Mouse (Mus musculus): ENCODE data around the gene Fbxl2. TPM values are rescaled to one million over a fixed set of nuclear protein-coding genes. Genes with fewer than 3 reads are reported as not detected.

Gene Fbxl2
- polyA plus RNA-seq, 1 experiment from 2014 or later = 1.3 TPM

DNA sequence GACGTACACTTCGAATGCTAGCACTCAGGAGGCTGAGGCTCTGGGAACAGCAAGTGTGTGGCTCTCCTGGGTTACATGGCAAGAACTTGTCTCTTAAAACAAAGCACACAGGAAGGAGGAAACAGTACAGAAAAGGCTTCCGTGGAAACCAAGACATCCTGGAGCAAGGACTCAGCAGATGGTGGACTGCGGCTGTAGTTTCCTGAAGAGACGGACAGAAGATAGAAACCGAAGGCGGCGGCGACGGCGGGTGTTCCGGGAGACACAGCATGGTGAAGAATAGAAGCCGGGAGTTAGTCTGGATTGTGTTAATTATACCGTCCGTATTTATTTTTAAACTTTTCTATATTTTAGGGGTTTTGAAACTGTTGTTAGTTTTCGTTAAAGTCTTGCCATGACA, 4.8 kb upstream of the Fbxl2 start:
- H3K27me3 ChIP-seq (replicated peaks) = peaks cover 8% of the 10 kb centered on the region
- H3K9me3 ChIP-seq (replicated peaks) = no peaks in the 10 kb centered on the region
- no peak overlapping the region for H3K4me3 ChIP-seq
- WGBS (ENCODE audit: insufficient replicate concordance) = 75% methylated on average over 16 of the region's 16 CpGs
- H3K4me1 ChIP-seq = no peaks in the 10 kb centered on the region
- no peak overlapping the region for H3K9ac ChIP-seq
- no peak for ATAC-seq
- H3K36me3 ChIP-seq = no peaks in the 10 kb centered on the region
- no peak overlapping the region for H3K27ac ChIP-seq
- no peak overlapping the region for H3K4me2 ChIP-seq

- no peaks in the 10 kb centered on the region for H3K9me3 ChIP-seq (replicated peaks)
- H3K4me1 ChIP-seq = no peaks in the 10 kb centered on the region
- no peaks in the 10 kb centered on the region for H3K36me3 ChIP-seq
- peaks cover 1% of the 10 kb centered on the region; the same call in 1 of the 2 replicates for H3K27me3 ChIP-seq (replicated peaks)
- WGBS (ENCODE audit: insufficient replicate concordance) = 67% methylated on average over 7 of the region's 7 CpGs
- no peak overlapping the region for H3K4me3 ChIP-seq
- no peak overlapping the region for H3K9ac ChIP-seq
- H3K27ac ChIP-seq = no peak overlapping the region
- no peak overlapping the region for H3K4me2 ChIP-seq
- ATAC-seq = no peak
These were observed 4.1 kb upstream of the Fbxl2 start for GRCm38 (mm10) chr9:114050106-114050505.

- Histone ChIP-seq H3K4me1 (no peaks in the 10 kb centered on the region), H3K9me3 (replicated peaks) (no peaks in the 10 kb centered on the region), H3K36me3 (no peaks in the 10 kb centered on the region), H3K9ac (no peak overlapping the region), H3K27ac (no peak overlapping the region), H3K4me2 (no peak overlapping the region), H3K4me3 (no peak overlapping the region), H3K27me3 (replicated peaks) (0 out of 2 replicates have a peak, but pooled peaks cover 6% of the 10 kb centered on the region)
- WGBS (ENCODE audit: insufficient replicate concordance) = 64% methylated on average over 7 of the region's 7 CpGs
- no peak for ATAC-seq
These were observed 685 bp upstream of the Fbxl2 start for GRCm38 (mm10) chr9:114046676-114047075.

DNA sequence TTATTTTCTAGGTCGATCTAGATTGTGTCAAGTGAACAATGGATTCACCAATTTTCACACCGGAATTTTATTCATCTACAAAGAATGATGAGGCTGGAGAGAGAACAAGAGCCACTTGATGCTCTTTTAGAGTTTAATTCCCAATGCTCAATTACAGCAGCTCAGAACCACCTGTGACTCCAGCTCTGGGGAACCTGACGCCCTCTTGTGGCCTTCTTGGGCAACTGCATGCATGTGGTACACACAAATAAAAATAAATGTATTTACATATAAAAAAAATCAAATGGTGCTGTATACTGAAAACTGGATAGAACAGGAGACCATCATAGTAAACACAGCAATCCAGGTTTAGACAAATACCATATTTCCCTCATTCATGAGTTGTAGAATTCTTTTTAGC, 1.5 kb downstream of the Fbxl2 start:
- WGBS (ENCODE audit: insufficient replicate concordance) = 44% methylated on average over 3 of the region's 3 CpGs
- 0 out of 2 replicates have a peak, but pooled peaks cover 6% of the 10 kb centered on the region for H3K27me3 ChIP-seq (replicated peaks)
- no peak overlapping the region for H3K27ac ChIP-seq
- no peak overlapping the region for H3K4me3 ChIP-seq
- no peak for ATAC-seq
- H3K36me3 ChIP-seq = no peaks in the 10 kb centered on the region
- H3K4me1 ChIP-seq = no peaks in the 10 kb centered on the region
- no peak overlapping the region for H3K9ac ChIP-seq
- H3K9me3 ChIP-seq (replicated peaks) = no peaks in the 10 kb centered on the region
- no peak overlapping the region for H3K4me2 ChIP-seq

- Histone ChIP-seq H3K27me3 (replicated peaks) (0 out of 2 replicates have a peak, but pooled peaks cover 6% of the 10 kb centered on the region), H3K4me2 (no peak overlapping the region), H3K36me3 (no peaks in the 10 kb centered on the region), H3K9me3 (replicated peaks) (no peaks in the 10 kb centered on the region), H3K4me3 (no peak overlapping the region), H3K27ac (no peak overlapping the region), H3K9ac (no peak overlapping the region), H3K4me1 (no peaks in the 10 kb centered on the region)
- WGBS (ENCODE audit: insufficient replicate concordance) = 48% methylated on average over 6 of the region's 6 CpGs
- no peak for ATAC-seq
These were observed 3.5 kb downstream of the Fbxl2 start for GRCm38 (mm10) chr9:114042490-114042889.

- Histone ChIP-seq H3K4me3 (no peak overlapping the region), H3K4me1 (no peaks in the 10 kb centered on the region), H3K4me2 (no peak overlapping the region), H3K9ac (no peak overlapping the region), H3K27me3 (replicated peaks) (0 out of 2 replicates have a peak, but pooled peaks cover 6% of the 10 kb centered on the region), H3K36me3 (no peaks in the 10 kb centered on the region), H3K27ac (no peak overlapping the region), H3K9me3 (replicated peaks) (no peaks in the 10 kb centered on the region)
- WGBS (ENCODE audit: insufficient replicate concordance) = 53% methylated on average over 4 of the region's 4 CpGs
- ATAC-seq = no peak
These were observed 5.0 kb downstream of the Fbxl2 start for GRCm38 (mm10) chr9:114040945-114041344.

- no peaks in the 10 kb centered on the region for H3K36me3 ChIP-seq
- peak overlapping the region; percentile 61; the same call in 1 of the 2 replicates for H3K9ac ChIP-seq
- no peak overlapping the region for H3K27ac ChIP-seq
- ATAC-seq = peak; percentile 94
- H3K4me2 ChIP-seq = peak overlapping the region; percentile 90
- peaks cover 18% of the 10 kb centered on the region for H3K4me1 ChIP-seq
- peaks cover 27% of the 10 kb centered on the region for H3K27me3 ChIP-seq (replicated peaks)
- under 1% methylated on average over 50 of the region's 52 CpGs for WGBS (ENCODE audit: insufficient replicate concordance)
- peak overlapping the region; percentile 62 for H3K4me3 ChIP-seq
- H3K9me3 ChIP-seq (replicated peaks) = no peaks in the 10 kb centered on the region
These were observed 19.6 kb downstream of the Fbxl2 start for GRCm38 (mm10) chr9:114026261-114026934.

DNA sequence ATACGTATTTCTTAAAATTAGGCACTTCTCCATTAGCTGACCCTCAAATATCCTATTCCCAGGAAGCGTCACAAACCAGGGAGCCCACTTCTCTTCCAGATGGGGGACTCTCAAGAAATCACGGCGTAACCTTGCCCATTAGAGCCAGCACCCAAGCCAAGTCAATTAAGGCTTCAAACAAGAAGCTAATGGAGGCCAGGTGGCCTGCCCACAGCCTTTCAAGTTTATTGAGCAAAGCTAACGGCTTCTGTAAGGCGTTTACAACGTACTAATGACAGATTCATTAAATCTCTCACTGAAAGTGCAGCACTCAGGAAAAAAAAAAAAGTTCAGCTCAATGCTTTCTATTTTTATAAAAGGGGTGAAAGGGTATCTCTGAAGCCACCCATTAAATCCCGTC, 20.1 kb downstream of the Fbxl2 start:
- no peaks in the 10 kb centered on the region for H3K9me3 ChIP-seq (replicated peaks)
- 19% methylated on average over 8 of the region's 8 CpGs for WGBS (ENCODE audit: insufficient replicate concordance)
- H3K4me2 ChIP-seq = peak overlapping the region; percentile 90
- peaks cover 18% of the 10 kb centered on the region for H3K4me1 ChIP-seq
- no peak overlapping the region for H3K9ac ChIP-seq
- H3K4me3 ChIP-seq = peak overlapping the region; percentile 62
- no peaks in the 10 kb centered on the region for H3K36me3 ChIP-seq
- H3K27ac ChIP-seq = no peak overlapping the region
- no peak for ATAC-seq
- H3K27me3 ChIP-seq (replicated peaks) = peaks cover 27% of the 10 kb centered on the region

- 35% methylated on average over 9 of the region's 9 CpGs for WGBS (ENCODE audit: insufficient replicate concordance)
- Histone ChIP-seq H3K9me3 (replicated peaks) (no peaks in the 10 kb centered on the region), H3K36me3 (no peaks in the 10 kb centered on the region), H3K9ac (no peak overlapping the region), H3K4me3 (no peak overlapping the region), H3K4me1 (peaks cover 18% of the 10 kb centered on the region), H3K4me2 (no peak overlapping the region), H3K27me3 (replicated peaks) (peaks cover 27% of the 10 kb centered on the region), H3K27ac (no peak overlapping the region)
- ATAC-seq = no peak
These were observed 20.8 kb downstream of the Fbxl2 start for GRCm38 (mm10) chr9:114025182-114025581.

DNA sequence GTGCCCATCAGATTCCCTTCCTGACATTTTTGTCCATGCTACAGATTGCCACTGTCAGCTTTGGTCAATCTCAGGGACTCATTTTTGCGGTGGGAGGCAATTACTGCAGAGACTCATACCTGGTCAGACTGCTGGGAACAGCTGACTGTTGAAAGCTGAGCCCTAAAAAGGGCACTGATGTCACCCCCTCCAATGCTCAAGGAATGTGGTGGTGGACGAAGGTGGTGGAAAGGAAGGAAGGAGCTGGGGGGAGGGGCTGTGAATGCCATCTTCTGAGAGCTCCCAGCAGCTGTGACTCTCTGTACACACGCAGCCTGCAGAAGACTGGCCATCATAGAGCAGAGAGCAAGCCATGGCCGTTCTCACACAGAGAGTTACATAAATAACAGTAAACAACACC, 23.9 kb downstream of the Fbxl2 start:
- ATAC-seq = no peak
- Histone ChIP-seq H3K4me2 (no peak overlapping the region), H3K9ac (no peak overlapping the region), H3K27ac (no peak overlapping the region), H3K9me3 (replicated peaks) (no peaks in the 10 kb centered on the region), H3K4me1 (peaks cover 18% of the 10 kb centered on the region), H3K27me3 (replicated peaks) (peaks cover 23% of the 10 kb centered on the region), H3K36me3 (no peaks in the 10 kb centered on the region), H3K4me3 (no peak overlapping the region)
- WGBS (ENCODE audit: insufficient replicate concordance) = 36% methylated on average over 4 of the region's 4 CpGs

DNA sequence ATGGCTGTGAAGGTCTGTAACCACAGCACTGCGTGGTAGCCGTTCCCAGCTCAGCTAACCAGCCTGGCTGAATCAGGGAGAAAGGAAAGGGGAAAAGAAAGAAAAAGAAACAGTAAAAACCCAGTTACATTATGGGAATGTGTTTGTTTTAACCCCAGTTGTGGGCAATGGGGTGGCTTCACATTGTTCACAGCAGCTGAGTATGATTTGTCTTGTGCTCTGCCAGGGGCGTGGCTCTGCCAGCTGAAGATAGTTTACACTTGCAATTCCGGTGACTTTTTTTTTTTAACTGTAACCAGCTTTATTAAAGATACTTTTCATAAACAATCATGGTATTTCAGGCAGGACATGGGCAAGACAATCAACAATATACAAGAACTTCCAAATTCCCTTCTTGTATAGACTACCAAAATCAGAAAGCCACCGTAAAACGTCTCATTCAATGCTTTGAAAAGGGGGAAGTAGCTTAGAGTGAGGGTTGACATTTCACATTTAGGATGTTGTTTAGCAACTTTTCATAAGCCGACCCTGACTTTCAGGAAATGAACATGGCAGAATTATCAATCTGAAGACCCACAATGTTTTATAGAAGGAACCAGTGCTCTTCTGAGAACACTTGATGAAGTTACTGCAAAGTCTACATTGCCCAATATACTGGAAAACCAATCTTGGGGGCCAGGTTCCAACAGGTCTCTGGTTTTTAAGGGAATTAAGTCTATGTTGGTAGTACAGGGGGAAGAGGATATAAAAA, 26.8 kb downstream of the Fbxl2 start:
- no peaks in the 10 kb centered on the region for H3K9me3 ChIP-seq (replicated peaks)
- no peak for ATAC-seq
- H3K27me3 ChIP-seq (replicated peaks) = no peaks in the 10 kb centered on the region; the same call in 1 of the 2 replicates
- 54% methylated on average over 7 of the region's 7 CpGs for WGBS (ENCODE audit: insufficient replicate concordance)
- H3K4me1 ChIP-seq = peaks cover 12% of the 10 kb centered on the region
- H3K27ac ChIP-seq = no peak overlapping the region
- H3K9ac ChIP-seq = no peak overlapping the region
- H3K4me2 ChIP-seq = no peak overlapping the region
- no peak overlapping the region for H3K4me3 ChIP-seq
- H3K36me3 ChIP-seq = no peaks in the 10 kb centered on the region

DNA sequence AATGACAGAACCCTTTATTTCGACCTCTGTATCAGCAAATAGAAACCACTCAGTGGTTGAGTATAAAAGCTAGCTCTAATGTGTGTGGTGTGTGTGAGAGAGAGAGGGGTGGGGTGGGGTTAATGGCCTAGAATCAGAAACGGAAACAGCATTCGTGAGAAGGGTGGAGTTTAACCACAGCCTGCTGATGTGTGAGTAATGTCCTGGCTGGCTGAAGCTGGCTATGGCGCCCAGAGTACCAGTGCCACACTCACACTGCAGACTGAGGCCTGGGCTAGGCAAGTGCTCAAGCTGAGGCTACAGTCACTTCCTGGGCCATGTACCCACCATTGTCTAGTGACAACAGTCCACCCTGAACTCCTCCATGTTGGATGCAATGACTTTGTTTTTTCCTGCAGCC, 29.6 kb downstream of the Fbxl2 start:
- Histone ChIP-seq H3K36me3 (no peaks in the 10 kb centered on the region), H3K27me3 (replicated peaks) (no peaks in the 10 kb centered on the region), H3K27ac (no peak overlapping the region), H3K9ac (no peak overlapping the region), H3K9me3 (replicated peaks) (no peaks in the 10 kb centered on the region), H3K4me3 (no peak overlapping the region), H3K4me2 (no peak overlapping the region), H3K4me1 (peaks cover 16% of the 10 kb centered on the region)
- WGBS (ENCODE audit: insufficient replicate concordance) = 28% methylated on average over 4 of the region's 4 CpGs
- ATAC-seq = peak; percentile 47; the same call in 1 of the 2 replicates
